Mouse (Mus musculus) embryonic facial prominence, embryonic 14.5 days (tissue): ENCODE results near the gene Samd4b. TPM values are rescaled to one million over a fixed set of nuclear protein-coding genes. Genes with fewer than 3 reads are reported as not detected.

Experiments
- ATAC-seq: fragments of 200-750 bp; cut with Nextera tagmentation; 2 replicates; pipeline ENCODE4 v1.8.0; 2017; ENCODE audit warnings: low read depth, moderate number of reproducible peaks, moderate TSS enrichment
- DNase-seq: peaks from one replicate; pipeline ENCODE4 v3.0.0-alpha.2; 2015; ENCODE audit warnings: low spot score
- H3K27ac ChIP-seq: fragments of 300-500 bp; sonication (generic); replicated peaks from 2 replicates; pipeline ENCODE4 v1.5.1; 2014; ENCODE audit warnings: low read depth, mild to moderate bottlenecking, low read length, moderate library complexity
- H3K27me3 ChIP-seq: fragments of 300-500 bp; sonication (generic); replicated peaks from 2 replicates; pipeline ENCODE4 v1.6.1; 2014; ENCODE audit warnings: low read length; ENCODE audit not compliant: control insufficient read depth, insufficient read depth
- H3K36me3 ChIP-seq: fragments of 300-500 bp; sonication (generic); 2 replicates; pipeline ENCODE4 v1.6.1; 2014; ENCODE audit warnings: low read length, mixed read lengths; ENCODE audit not compliant: control insufficient read depth, insufficient read depth
- H3K4me1 ChIP-seq: fragments of 300-500 bp; sonication (generic); 2 replicates; pipeline ENCODE4 v1.6.1; 2014; ENCODE audit warnings: antibody characterized with exemption, low read length; ENCODE audit not compliant: control insufficient read depth, insufficient read depth
- H3K4me2 ChIP-seq: fragments of 300-500 bp; sonication (generic); 2 replicates; pipeline ENCODE4 v1.6.1; 2014; ENCODE audit warnings: low read depth, mild to moderate bottlenecking, low read length, moderate library complexity, mixed read lengths
- H3K4me3 ChIP-seq: fragments of 300-500 bp; sonication (generic); 2 replicates; pipeline ENCODE4 v1.5.1; 2014; ENCODE audit warnings: low read depth, mild to moderate bottlenecking, low read length
- H3K9ac ChIP-seq: fragments of 300-500 bp; sonication (generic); 2 replicates; pipeline ENCODE4 v1.6.1; 2014; ENCODE audit warnings: low read depth, mild to moderate bottlenecking, low read length, moderate library complexity, mixed read lengths
- H3K9me3 ChIP-seq: fragments of 300-500 bp; sonication (generic); 2 replicates; pipeline ENCODE4 v1.6.1; 2016; ENCODE audit warnings: low read length; ENCODE audit not compliant: control insufficient read depth
- WGBS: fragments of 180-500 bp; shearing (Covaris S2); extraction: QIAGEN DNeasy Blood & Tissue Kit; methylation state at CpG from one replicate; pipeline ENCODE4 v1.1.7; 2014; 5-methylcytosine and 5-hydroxymethylcytosine counted together
- polyA plus RNA-seq: library from polyadenylated mRNA; unstranded; fragments of >200 nt; fragmentation: Nextera tagmentation; extraction: Ambion mirVana; gene quantifications from 2 replicates; pipeline ENCODE4 v1.2.1, GENCODE M21; 2014

The Samd4b gene
- polyA plus RNA-seq, 1 experiment from 2014 or later: 33.8 TPM

GRCm38 (mm10) chr7:28373891-28374495, 224.0 kb downstream of the Samd4b start:
- Histone ChIP-seq H3K4me3 (no peak overlapping the region), H3K9ac (no peak overlapping the region; the same call in 1 of the 2 replicates), H3K9me3 (no peaks in the 10 kb centered on the region), H3K4me1 (peaks cover 36% of the 10 kb centered on the region), H3K4me2 (peak overlapping the region; percentile 94; the same call in 1 of the 2 replicates), H3K27me3 (no peaks in the 10 kb centered on the region), H3K27ac (peak overlapping the region; percentile 98), H3K36me3 (peaks cover 24% of the 10 kb centered on the region)
- 76% methylated on average over 7 of the region's 7 CpGs for WGBS
- ATAC-seq: no peak
- DNase-seq: no peak

GRCm38 (mm10) chr7:28373131-28373581, 224.8 kb downstream of the Samd4b start:
- no peaks in the 10 kb centered on the region for H3K27me3 ChIP-seq
- H3K4me2 ChIP-seq: peak overlapping the region; percentile 94
- peak overlapping the region; percentile 55; the same call in 1 of the 2 replicates for H3K9ac ChIP-seq
- H3K36me3 ChIP-seq: peaks cover 32% of the 10 kb centered on the region
- under 1% methylated on average over 9 of the region's 9 CpGs for WGBS
- no peaks in the 10 kb centered on the region for H3K9me3 ChIP-seq
- peak overlapping the region; percentile 98 for H3K27ac ChIP-seq
- ATAC-seq (peak; percentile 11), DNase-seq (peak; percentile 95)
- peak overlapping the region; percentile 76 for H3K4me3 ChIP-seq
- peaks cover 34% of the 10 kb centered on the region for H3K4me1 ChIP-seq

GRCm38 (mm10) chr7:28372251-28373108, 225.5 kb downstream of the Samd4b start, which contains the start of gene Plekhg2:
Gene Plekhg2, minus strand, starts transcription at chr7:28372599.
- Histone ChIP-seq H3K4me1 (peaks cover 27% of the 10 kb centered on the region), H3K4me3 (peak within 1 kb of the TSS; percentile 76), H3K9me3 (no peaks in the 10 kb centered on the region), H3K27ac (peak within 1 kb of the TSS; percentile 98), H3K36me3 (peaks cover 33% of the 10 kb centered on the region), H3K27me3 (no peaks in the 10 kb centered on the region), H3K4me2 (peak within 1 kb of the TSS; percentile 94), H3K9ac (peak within 1 kb of the TSS; percentile 85)
- DNase-seq (peak; percentile 100), ATAC-seq (peak; percentile 93)
- WGBS: under 1% methylated on average over 38 of the region's 66 CpGs

GRCm38 (mm10) chr7:28371514-28371989, 226.4 kb downstream of the Samd4b start:
- peak overlapping the region; percentile 94 for H3K4me2 ChIP-seq
- H3K9me3 ChIP-seq: no peaks in the 10 kb centered on the region
- H3K9ac ChIP-seq: peak overlapping the region; percentile 85
- WGBS: under 1% methylated on average over 23 of the region's 43 CpGs
- H3K27ac ChIP-seq: peak overlapping the region; percentile 98
- no peak for ATAC-seq
- H3K4me1 ChIP-seq: peaks cover 20% of the 10 kb centered on the region
- H3K36me3 ChIP-seq: peaks cover 39% of the 10 kb centered on the region
- H3K4me3 ChIP-seq: peak overlapping the region; percentile 76
- no peaks in the 10 kb centered on the region for H3K27me3 ChIP-seq
- DNase-seq: peak; percentile 78

- Histone ChIP-seq H3K9me3 (no peaks in the 10 kb centered on the region), H3K4me2 (peak overlapping the region; percentile 94), H3K27ac (peak overlapping the region; percentile 98), H3K4me3 (peak overlapping the region; percentile 76), H3K27me3 (no peaks in the 10 kb centered on the region), H3K36me3 (peaks cover 44% of the 10 kb centered on the region), H3K9ac (peak overlapping the region; percentile 85), H3K4me1 (peaks cover 15% of the 10 kb centered on the region)
- WGBS: 3% methylated on average over 11 of the region's 11 CpGs
- no peak for ATAC-seq
- peak; percentile 36 for DNase-seq
These were observed 226.9 kb downstream of the Samd4b start for GRCm38 (mm10) chr7:28370977-28371513.

- Histone ChIP-seq H3K9ac (peak overlapping the region; percentile 85), H3K4me2 (peak overlapping the region; percentile 94), H3K36me3 (peaks cover 54% of the 10 kb centered on the region), H3K4me3 (peak overlapping the region; percentile 76), H3K4me1 (peaks cover 14% of the 10 kb centered on the region), H3K9me3 (no peaks in the 10 kb centered on the region), H3K27ac (no peak overlapping the region), H3K27me3 (no peaks in the 10 kb centered on the region)
- DNase-seq (no peak), ATAC-seq (no peak)
- 87% methylated on average over 14 of the region's 14 CpGs for WGBS
These were observed 227.9 kb downstream of the Samd4b start for GRCm38 (mm10) chr7:28370051-28370450.

GRCm38 (mm10) chr7:28368276-28368920, 229.5 kb downstream of the Samd4b start:
- Histone ChIP-seq H3K27ac (no peak overlapping the region), H3K9ac (0 out of 2 replicates have a peak overlapping the region, but pooled peaks have one; percentile 19), H3K27me3 (no peaks in the 10 kb centered on the region), H3K9me3 (no peaks in the 10 kb centered on the region), H3K36me3 (peaks cover 71% of the 10 kb centered on the region), H3K4me3 (no peak overlapping the region), H3K4me1 (peaks cover 14% of the 10 kb centered on the region), H3K4me2 (no peak overlapping the region)
- ATAC-seq (no peak), DNase-seq (no peak)
- WGBS: 88% methylated on average over 16 of the region's 16 CpGs
